Mouse (Mus musculus) cerebellum, postnatal 14 days (tissue): ENCODE measurements around the gene Cklf.
A peak's percentile ranks its signal among the peaks of the same experiment; 100 is the strongest.
"Not testable (repeated sequence)": the region's sequence is repeated elsewhere in the genome, so short reads cannot be mapped to it uniquely, and the experiment has no call there.

ENCODE experiments used
- DNase-seq, 2 experiments: peaks; one replicate each; pipeline ENCODE4 v3.0.0; 2021; ENCODE audit warnings: mixed read lengths in 2 of 2

Cklf gene

DNA sequence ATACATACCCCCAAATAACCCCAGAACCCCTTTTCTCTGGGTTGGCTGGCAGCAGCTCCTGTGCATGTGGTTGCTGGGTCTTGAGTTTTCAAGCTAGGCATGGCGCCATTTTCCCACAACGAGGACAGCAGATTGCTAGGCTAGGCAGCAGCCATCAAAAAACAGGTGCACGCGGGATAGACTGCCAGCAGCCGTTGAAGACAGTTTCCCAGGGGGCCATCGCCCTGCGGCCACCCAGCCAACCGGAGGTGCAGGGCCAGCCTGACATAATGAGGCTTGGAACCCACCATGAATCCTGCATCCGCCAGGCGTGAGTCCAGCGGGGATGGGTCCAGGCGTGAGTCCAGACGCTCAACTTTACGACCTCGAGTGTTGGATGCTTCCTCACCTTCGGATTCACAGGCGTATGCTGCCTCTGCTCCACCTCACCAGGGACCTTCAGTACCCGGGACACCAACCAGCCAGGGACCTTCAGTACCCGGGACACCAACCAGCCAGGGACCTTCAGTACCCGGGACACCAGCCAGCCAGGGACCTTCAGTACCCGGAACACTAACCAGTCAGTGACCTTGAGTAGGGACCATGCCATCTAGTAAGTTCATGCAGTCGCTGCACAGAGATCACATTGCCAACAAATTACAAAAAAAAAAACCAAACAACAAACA is 13.7 kb downstream of the Cklf start:
- DNase-seq, result peak; percentile 59

DNA sequence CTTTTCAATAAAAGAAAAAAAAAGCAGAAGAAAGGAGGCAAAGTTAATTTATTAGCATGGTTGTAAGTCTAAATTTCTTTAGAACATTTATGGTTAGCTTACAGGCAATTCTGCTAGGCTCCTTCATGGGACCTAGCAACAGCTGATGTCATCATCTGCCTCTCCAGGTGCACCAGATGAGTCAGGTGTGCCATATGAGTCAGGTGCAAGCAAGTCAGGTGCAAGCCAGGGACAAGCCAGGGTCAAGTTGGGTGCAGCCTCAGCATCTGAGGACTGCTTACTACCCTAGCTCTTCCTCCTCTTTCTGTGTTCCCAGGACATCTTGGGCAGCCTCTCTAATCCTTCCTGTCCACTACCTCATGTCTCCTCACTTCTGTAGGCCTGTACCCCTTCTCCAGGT is 17.7 kb downstream of the Cklf start:
- DNase-seq, result no peak

DNA sequence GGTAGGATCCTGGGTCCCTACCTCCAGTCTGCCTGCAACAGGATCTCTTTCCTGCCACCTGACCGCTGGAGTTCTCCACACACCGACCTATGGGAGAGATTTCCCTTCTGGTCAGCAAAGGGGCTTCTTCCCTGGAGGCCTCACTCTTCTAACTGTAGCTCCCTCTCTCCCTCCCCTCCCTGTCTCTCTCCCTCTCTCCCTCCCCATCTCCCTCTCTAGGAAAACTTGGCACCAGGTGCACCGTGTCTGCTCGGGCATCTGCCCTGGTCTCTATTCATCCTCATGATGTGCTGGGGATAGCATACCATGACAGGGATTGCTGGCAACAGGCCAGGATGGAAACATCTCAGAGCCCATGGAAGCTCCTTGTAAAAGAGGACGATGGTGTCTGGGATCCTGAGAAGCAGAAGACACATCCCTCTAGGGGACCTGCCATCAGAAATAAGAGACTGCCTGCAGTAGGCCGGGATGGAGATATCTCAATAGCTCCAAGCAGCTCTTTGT is 18.3 kb downstream of the Cklf start:
- peak in 1 of 2 experiments; percentile 45 for DNase-seq

DNA sequence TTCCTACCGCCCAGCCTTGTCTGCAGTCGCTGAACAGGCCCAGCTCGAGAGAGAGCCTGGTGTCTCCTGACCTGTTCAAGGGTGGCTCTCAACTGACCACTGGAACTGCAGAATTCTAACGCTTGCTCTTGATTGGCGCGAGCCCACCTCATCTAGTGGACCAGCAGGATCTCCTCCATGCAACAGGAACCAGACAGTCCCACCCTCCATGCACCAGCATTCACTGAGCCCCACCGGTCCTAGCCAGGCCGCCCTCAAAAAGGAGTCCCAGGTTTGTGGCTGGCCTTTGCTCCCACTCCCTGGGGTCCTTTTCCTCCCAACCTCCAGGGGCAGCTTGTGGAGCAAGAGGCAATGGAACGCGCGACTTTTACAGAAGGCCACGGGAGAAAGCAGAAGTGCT is 42.4 kb downstream of the Cklf start, which contains the start of gene Cmtm2a:
TSS of gene Cmtm2a (minus strand) at position 101 of the 400 bp plus-strand sequence.
- not testable (repeated sequence) for DNase-seq

DNA sequence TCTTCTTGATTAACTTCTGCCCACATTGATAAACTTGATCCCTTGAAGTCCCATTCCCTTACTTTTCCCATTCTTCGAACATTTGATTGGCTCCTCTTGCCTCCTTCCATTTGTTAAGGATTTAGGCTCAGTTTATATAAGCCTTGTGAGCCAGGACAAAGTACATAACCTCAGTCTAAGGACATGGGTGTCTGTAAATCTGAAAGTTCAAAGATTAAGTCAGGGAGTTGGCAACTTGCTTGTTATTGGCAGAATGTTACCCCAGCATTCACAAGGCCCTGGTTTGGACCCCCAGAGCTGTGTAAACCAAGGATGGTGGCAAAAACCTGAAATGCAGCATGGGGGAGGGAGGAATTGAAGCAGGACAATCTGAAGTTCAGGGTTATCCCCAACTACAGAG is 43.7 kb downstream of the Cklf start:
- no peak for DNase-seq

DNA sequence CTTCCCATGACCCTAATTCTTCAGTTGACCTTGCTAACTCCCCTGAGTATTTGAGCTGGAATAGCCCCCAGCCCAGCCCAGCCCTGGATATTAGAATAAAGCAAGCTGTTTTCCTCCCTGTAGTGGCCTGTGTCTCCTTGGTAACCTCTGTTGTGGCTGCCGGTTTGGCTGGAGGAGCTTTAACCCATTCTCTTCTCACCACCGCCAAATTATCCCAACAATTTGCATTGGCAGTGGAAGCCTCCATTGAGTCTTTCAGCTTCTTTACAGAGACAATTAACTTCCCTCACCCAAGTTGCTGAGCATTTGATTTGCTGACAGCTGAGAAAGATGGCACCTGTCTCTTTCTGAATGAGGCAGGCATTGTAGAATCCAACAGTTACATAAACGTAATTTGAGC is 50.9 kb downstream of the Cklf start:
- peak; percentile 11 to 16 for DNase-seq

DNA sequence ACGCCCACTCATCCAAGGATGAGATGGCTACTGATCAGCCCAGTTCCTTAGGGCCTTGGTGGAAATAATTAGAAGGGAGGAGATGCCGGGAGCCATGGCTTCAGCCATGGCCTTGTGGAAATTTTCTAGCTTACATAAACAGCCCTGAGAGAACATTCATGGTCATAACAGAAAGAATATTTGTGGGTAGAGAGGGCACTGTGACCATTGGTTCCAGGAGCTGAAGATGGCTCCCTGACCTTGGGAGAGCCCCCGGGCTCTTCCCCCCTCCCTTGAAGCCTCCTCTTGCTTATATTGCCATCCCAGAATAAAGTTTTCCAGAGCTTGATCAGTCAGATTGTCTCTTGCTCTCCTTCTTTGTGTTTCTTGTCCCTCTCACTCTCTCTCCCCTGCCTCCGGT is 51.9 kb downstream of the Cklf start:
- not testable (repeated sequence) for DNase-seq

DNA sequence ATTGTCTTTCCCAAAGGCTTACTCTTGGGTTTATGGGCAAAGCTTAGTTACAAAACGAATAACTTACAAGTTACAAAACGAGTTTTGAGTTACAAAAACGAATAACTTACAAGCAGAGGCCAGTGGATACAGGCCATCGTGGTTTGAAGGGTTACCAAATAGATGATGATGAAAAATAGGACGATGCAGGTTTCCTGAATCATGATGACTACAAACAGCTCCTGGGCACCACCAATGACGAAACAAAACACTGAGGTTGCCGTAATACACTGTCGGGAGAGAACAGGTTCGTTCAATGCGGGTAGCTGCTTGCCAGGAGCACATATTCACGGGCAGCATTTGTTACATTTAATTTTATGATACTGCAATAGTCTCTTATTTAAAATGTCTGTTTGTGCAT is 54.3 kb downstream of the Cklf start:
- no peak for DNase-seq

DNA sequence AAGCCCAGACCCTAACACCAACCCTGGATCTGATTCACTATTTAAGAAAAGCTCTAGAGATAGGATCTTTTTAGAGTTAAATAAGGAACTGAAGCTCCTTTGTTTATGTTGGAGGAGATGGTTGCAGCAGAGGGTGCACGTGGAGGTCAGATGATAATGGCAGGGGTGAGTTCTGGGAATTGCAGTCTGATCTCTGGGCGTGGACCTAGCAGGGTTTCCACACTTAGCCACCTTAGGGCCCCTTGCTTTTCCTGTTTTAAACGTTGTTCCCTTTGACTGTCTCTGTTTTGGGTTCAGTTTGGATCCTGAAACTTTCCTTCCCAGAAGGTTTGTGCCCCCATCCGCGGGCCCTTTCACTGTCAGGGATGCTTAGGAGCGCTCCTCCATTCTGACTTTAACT is 57.7 kb downstream of the Cklf start:
- DNase-seq, result not testable (repeated sequence)

DNA sequence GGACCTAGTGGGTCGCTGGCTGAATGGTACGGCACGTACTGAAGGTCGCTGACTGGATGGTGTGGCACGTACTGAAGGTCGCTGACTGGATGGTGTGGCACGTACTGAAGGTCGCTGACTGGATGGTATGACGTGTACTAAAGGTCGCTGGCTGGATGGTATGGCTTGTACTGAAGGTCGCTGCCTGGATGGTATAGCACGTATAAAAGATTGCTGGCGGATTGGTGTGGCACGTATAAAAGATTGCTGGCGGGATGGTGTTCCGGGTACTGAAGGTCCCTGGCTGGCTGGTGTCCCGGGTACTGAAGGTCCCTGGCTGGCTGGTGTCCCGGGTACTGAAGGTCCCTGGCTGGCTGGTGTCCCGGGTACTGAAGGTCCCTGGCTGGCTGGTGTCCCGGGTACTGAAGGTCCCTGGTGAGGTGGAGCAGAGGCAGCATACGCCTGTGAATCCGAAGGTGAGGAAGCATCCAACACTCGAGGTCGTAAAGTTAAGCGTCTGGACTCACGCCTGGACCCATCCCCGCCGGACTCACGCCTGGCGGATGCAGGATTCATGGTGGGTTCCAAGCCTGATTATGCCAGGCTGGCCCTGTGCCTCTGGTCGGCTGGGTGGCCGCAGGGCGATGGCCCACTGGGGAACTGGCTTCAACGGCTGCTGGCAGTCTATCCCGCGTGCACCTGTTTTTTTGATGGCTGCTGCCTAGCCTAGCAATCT is 58.9 kb downstream of the Cklf start, which contains the start of the genes Gm45711 and Cmtm1:
TSS of gene Gm45711 (minus strand) at position 641 of the 715 bp plus-strand sequence.
TSS of gene Cmtm1 (minus strand) at position 705 of the 715 bp plus-strand sequence.
- DNase-seq, result peak; percentile 64 to 72

DNA sequence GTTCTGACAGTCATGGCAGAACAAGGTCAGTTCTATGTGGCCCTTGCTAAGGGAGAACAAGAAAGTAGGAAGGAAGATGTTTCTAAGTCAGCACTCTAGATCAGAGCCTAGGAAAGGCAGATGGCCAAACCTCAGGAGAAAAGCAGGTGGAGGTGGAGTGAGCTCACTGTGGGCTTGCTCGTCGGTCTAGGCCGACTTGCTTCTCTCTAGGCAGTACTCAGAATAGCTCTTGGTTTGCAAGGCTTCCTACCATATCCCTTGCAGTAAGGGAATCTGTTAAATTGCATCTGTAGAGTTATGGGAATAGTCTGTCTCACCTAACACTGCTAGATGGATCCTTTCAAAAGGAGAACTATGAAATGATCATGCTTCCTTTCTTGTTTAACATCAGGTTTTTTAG is 61.4 kb downstream of the Cklf start:
- DNase-seq, result not testable (repeated sequence)

DNA sequence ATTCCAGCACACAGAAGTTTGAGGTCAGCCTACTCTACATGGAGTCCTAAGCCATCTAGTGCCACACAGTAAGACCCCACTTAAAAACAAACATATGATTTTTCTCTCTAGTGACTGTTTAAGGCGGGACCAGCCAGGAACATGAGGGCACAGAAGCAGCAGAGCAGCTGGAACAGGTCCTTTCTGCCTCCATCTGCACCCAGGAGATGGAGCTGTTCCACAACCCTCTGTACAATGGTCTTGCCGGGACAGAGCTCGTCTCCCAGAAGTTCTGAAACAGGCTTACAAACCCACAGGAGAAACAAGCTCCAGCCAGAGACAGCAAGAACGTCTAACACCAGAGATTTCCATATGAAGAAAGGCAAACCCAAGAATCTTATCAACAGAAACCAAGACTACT is 62.6 kb downstream of the Cklf start:
- DNase-seq, result peak in 1 of 2 experiments; percentile 7
